Mouse (Mus musculus) brain, embryonic 18.5 days (tissue): ENCODE measurements around the gene Larp4.

ENCODE experiments used
- DNase-seq: peaks from one replicate; pipeline ENCODE4 v3.0.0-alpha.2; 2012; ENCODE audit warnings: low read depth, low spot score

Gene Larp4

DNA sequence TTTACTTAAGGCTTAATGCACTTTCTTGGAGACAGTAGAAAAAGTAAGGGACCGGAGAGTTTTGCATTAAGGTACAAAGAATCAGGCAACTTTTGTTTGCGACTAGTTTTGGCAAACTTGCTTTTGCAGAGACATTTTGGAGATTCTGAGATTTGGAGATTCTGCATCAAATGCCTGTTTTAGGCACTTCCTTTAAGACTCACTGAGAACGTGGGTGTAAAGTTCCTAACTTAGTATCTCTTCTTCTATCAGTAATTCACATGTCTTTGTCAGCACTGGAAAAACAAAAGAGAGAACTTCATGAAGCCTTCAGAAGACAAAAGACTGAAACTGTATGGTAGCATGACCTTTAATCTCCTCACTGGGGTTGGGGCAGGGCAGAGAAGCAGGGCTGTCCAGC, 87.8 kb downstream of the Larp4 start:
- no peak for DNase-seq

DNA sequence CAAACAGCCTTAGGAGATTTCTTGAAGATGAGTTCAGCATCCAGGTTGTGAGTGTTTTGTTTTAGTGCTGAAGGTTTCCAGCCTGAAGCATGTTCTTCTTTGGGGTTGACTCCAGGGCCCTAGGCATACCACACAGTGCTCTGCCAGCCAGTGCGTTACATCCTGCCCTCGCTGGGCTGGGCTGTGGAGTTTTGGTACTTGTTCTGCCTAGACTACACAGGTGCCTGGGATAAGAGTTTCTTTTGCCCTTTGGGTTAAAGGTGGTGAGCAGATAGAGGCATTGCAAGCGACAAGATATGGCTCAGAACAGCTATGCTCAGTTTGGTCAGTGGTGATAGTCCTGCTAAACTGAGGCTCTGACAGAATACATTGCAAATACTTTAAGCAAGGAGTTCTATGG, 88.3 kb downstream of the Larp4 start:
- DNase-seq, result no peak

DNA sequence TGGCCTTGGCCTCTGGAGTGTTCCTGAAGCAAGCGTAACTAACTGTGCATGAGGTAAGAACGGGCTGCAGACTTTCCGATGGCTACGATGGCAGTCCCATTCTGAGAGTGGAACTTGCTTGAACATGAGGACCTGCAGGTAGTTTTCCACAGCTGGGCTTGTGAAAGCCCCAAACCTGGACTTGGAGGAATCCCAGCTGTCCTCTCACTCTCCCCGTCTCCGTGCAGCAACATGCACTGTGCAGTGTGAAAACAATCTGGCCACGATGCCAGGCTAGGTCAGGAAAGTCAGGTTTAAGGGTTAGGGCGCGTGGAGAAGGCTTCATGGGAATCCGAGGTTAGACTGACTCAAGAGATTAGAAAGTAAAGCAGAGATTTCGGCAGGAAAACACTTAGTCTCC, 89.0 kb downstream of the Larp4 start:
- no peak for DNase-seq

DNA sequence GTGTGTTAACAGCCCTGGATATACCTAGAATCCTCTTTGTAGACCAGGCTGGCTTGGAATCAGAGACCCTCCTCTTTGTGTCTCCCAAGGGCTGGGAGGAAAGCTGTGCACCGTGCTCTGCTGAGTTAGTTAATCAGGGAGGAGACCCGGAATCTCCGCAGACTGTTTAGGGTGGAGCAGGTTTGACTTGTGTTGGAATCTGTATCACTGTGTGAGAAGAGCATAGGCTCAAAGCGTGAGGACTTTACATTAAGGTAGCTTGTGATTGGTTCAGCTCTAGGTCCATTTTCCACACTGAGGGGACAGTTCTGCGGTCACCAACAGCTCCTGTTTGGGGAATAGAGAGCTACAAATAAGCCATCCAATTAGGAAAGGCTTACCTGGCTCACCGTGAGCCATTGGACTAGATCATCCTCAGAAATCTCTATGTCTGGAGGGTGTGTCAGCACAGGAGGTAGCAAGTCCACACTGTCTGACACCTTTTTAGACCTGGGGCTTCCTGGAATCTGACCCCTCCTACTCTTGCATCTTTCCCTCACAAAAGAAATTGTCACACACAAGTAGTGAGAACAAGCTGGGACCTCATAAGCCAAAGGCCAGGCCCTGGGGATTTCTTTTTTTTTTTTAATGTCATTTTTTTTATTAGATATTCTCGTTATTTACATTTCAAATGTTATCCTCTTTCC, 89.9 kb downstream of the Larp4 start:
- no peak for DNase-seq

DNA sequence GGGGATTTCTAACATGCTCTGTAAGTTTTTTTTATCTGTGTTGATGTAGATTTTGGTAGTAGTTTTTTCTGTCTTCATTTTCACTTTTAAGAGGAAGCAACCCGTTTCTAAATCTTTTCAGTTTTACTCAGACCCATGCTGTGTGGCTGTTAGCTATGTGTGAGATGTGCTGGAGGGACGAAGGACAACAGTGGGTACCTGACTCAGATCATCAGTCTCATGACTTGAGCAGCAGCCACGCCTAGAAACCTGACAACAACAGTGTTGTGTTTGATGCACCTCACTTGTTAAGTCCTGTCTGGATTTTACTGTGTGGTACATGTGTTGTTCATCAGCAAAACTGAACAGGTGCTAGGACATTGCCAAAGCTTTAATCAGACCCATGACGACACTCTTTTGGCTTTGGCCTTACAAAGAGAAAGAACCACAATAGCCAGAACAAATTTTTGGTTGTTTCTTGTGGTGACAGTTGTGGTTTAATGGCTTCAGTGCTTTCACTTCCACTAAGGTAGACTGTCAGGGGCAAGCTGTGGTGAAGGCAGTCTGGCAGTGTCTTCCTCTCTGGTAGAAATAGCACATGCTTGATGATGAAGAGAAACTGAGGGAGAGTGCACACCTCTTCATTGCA, 90.8 kb downstream of the Larp4 start:
- DNase-seq, result no peak

DNA sequence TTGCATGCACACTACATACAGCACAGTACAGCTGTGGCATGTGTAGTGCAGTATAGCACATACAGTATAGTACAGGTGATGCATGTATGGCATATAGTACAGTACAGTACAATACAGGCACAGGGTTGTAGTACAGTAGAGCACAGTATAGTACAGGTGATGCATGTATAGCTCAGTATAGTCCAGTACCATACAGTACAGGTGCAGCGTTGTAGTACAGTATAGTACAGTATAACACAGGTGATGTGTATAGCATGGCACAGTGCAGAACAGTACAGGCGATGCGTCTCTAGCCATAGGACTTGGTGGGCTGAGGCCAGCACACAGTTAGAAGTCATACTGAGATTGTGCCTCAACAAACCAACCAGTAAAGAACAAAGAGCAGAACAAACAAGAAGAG, 91.5 kb downstream of the Larp4 start:
- no peak for DNase-seq

DNA sequence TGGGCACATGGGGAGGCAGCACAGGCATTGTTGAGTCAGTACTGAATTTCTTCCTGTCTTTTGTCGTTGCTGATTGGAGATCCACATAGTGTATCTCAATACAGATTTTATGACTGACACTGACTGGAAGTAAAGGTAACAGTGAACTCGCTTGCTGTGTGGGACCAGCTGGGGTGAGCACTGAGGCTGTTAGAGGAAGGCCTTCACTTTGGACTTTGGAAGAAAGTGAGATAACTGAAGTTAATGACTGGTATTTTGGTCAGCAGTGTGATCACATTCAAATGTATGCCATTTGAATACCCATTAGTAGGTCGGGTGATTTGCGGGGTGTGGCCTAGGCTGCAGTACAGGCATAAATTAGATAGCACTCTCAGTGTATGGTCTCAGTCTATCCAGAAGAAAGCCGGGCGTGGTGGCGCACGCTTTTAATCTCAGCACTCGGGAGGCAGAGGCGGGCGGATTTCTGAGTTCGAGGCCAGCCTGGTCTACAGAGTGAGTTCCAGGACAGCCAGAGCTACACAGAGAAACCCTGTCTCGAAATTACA, 93.4 kb downstream of the Larp4 start:
- DNase-seq, result no peak
